Mouse (Mus musculus): Measurements from ENCODE around the gene Cd38.

- TF ChIP-seq POLR2A (IDR thresholded peaks at IDR 0.05; ENCODE audit: borderline replicate concordance, control insufficient read depth, low read depth, low read length) = no peak
- no peak for TF ChIP-seq CTCF (IDR thresholded peaks at IDR 0.05; ENCODE audit: control insufficient read depth, insufficient read depth, low read length)
Observed at GRCm38 (mm10) chr5:43904685-43905084, 36.3 kb downstream of the Cd38 start.
